Mouse (Mus musculus): ENCODE data around the gene Mrpl51.

Mrpl51 gene

DNA sequence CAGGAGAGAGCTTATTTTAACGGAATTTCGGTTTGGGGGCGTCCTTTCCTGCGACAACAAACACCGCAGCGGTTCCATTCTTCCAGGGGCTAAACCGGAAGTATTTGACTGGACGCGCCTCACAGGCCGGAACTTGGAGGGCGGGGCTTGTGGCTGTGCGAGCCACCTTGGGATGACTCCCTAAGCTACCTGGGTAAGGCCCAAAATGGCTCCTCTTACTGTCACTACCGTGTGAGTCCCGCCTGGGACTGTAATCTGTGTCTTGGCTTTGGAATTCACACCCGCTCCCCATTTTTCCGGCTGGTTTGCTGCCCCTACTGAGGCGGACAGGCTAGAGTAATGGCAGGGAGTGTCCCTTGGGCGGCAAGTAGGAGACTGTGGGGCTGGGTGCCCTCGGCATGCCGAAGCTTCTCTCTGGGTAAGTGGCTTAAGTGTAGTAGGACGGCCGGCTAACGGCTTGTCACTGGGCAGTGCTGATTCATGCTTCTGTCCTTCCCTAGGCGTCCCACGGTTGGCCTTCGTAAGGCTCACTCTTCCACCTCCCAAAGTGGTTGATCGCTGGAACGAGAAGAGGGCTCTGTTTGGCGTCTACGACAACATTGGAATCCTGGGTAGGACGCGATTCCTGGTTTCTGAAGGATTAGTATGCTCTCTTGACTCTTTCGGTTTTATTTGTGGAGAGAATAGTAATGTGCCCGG lies 564 bp downstream of the Mrpl51 start:
- peak; percentile 88 for DNase-seq (ENCODE audit: low spot score in 2 of 2)

DNA sequence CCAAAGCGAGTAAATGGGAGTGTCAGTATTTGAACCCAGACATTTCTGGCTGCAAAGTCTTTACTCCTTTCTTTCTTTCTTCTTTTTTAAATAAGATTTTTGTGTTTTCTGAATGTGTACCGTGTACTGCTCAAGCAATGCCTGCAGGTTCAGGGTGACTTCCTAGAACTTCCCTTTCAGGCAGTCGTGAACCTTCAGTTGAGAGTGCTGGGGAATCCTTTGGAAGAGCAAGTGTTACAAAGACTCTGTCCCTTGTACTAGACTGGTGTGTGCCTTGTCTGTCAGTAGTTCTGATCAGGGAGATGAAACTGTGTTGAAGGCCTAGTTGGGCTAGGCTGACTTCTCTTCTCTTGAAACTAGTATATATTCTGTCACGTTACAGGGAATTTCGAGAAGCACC lies 1.2 kb downstream of the Mrpl51 start:
- no peak for DNase-seq (ENCODE audit: low spot score in 2 of 2)

DNA sequence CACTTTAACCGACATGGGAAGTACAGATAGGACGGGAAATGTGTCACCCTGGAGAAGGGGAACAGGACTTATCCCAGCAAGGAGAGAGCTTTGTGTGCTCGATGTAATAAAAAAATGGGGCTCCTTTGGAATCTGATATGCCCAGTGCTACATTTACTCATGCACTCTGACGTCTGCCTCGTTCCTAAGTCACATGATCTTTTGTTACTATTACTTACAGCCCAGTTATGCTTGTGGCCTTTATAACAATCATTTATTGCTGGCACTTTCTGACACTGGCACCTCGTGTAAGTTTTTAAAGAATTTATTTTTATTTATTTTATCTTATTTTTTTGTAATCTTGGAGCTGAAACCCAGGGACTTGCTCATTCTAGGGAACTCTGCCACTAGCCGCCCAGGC lies 1.8 kb downstream of the Mrpl51 start:
- no peak for DNase-seq (ENCODE audit: low spot score in 2 of 2)

DNA sequence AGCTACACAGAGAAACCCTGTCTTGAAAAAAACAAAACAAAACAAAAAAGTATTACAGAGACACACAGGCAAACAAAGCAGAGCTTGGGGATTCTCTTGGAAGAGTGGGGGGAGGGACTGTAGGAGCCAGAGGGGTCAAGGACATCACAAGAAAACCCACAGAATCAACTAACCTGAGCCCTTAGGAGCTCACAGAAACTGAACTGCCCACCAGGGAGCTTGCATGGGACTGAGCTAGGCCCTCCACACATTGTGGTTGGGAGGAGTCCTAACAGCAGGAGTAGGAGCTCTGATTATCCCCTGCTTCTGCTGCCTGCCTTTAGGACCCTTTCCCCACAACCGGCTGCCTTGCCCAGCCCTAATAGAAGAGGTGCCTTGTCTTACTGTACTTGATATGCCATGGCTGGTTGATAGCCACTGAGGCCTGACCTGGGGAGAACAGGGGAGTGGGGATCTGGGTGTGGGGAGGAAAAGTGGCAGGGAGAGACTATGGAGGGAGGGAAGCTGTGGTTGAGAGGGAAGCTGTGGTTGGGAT lies 4.0 kb downstream of the Mrpl51 start:
- no peak for DNase-seq (ENCODE audit: low spot score in 2 of 2)

DNA sequence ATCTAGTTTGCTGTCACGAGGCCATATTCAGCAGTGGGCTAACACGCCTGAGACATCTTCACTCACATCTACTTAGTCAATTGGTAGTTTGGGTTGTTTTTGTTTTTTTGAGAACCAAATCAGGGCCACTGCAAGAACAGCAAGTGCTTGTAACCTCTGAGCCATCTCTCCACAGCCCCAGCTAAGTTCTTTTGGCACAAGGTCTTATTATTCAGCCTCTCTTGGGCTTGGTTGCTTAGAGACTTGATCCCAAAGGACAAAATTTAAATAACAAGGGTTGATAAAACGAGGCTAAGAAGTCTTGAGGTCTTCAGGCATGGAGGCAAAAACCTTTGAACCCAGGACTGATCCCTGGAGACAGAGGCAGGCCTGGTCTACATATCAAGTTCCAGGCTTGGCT lies 4.7 kb downstream of the Mrpl51 start:
- no peak for DNase-seq (ENCODE audit: low spot score in 2 of 2)

DNA sequence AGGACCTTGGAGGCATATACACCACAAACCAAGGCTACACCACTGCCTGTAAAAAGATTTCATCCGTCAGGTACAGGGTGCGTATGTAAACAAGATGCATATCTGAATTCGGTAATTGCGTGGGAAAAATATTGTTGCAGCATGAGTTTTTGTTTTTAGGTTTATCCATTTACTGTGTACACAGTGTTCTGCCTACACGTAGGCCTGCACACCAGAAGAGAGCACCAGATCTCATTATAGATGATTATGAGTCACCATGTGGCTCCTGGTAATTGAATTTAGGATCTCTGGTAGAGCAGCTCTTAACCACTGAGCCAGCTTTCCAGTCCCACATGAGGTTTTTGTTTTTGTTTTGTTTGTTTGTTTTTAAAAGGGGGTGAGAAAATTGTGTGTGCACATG lies 5.6 kb downstream of the Mrpl51 start:
- DNase-seq (ENCODE audit: low spot score in 2 of 2): no peak

DNA sequence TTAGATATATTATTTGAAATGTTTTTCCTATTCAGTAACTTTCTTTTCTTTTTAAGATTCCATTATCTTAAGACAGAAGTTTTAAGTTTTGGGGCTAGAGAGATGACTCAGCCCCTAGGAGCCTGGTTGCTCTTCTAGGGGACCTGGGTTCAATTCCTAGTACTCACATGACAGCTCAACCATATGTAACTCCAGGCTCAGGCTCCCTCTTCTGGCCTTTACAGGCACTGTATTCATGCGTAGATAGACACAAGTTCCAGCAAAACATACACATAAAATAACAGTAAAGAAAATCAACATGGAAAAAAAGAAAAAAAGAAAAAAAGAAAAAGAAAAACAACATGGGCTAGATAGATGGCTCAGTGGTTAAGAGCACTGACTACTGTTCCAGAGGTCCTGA lies 18.8 kb downstream of the Mrpl51 start:
- no peak for DNase-seq (ENCODE audit: low spot score in 2 of 2)

DNA sequence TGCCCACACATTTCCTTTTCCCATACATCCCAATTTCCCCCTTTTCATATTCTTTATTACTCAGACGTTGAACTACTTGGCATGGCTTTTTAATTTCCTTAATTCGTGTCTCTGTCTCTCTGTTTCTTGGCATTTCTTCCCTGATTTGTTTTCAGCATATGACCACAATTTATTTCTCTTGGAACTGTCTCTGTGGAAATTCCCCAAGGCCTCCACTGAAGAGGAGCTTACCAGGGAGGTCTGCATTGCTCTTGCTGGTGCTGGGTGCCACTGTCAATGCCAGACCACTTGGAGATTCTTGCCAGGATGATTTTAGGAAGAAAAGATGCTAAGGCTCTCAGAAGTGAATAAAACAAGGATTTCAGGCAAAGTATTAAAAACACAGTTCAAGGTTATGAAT lies 21.0 kb downstream of the Mrpl51 start:
- DNase-seq (ENCODE audit: low spot score in 2 of 2): no peak

DNA sequence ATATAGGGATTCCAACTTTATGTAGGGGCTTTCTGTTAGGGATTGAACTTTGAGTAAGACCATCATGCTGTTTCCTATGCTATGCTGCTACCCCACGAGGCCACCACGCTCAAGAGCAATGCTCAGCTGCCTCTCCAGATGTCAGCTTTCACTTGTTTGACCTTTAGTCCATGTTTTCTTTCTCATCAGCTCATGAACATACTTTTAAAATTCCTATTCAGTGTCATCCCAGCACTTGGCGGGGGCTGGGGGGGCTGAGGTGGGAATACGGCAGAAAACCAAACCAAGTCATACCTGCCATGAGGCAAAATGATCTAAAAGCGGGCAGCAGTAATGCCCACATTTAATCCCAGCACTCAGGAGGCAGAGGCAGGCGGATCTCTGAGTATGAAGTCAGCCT lies 21.5 kb downstream of the Mrpl51 start:
- DNase-seq (ENCODE audit: low spot score in 2 of 2): no peak

DNA sequence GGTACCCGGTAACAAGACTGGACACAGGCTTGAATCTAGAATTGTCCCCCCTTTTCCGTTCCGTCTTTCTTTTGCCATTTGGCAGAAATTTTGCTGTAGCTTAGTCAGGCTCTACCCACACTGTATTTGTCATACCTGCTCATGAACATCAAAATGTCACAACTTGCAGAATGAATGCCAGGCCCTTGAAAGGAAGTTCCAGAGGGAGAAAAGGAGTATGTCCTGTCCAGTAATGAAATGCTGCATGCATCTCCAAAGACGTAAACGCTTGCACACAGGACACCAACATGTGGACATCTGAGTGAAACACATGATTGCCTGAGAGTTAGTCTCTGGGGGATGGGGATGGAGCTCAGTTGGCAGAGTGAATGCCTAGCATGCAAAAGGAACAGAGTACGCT lies 22.1 kb downstream of the Mrpl51 start:
- DNase-seq (ENCODE audit: low spot score in 2 of 2): no peak

DNA sequence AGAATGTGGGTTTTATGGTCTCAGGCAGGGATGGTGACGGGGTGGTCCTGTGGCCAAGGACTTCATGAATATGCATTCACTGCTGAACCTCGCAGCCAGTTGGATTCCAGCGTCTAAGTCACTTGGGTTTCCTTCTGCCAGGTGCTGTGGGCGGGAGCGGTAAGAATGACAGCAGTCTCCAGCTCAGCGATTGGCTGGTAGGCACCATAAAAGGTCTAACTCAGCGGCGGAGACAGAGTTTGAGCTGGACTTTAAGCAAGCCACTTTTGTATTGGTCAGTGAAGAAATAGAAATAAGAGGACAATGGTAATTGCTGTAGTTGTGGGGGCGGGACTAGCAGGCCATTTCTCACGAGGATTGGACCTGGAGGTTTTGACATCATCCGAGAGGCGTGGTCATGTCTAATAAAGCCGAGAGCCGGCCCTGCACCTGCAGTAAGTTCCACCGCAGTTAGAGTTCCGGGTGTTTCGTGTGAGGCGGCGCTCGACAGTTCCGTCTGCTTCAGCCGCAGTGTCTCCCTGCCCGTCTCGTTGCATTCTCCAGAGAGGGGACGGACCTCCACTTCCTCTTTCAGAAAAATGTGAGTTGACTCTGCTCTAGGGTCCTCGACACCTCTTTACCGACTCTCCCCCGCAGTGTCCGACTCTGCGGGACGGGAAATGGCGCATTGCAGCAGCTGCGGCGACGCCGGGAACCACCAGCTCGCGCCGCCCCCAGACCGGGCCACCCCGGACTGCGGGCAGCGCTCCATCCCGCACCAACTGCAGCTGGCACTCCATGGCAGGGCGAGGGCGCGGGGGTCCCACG lies 23.8 kb downstream of the Mrpl51 start, which contains the start of gene Vamp1:
TSS of gene Vamp1 (plus strand) at position 404 of the 807 bp plus-strand sequence.
- DNase-seq (ENCODE audit: low spot score in 2 of 2): peak; percentile 93 to 96

DNA sequence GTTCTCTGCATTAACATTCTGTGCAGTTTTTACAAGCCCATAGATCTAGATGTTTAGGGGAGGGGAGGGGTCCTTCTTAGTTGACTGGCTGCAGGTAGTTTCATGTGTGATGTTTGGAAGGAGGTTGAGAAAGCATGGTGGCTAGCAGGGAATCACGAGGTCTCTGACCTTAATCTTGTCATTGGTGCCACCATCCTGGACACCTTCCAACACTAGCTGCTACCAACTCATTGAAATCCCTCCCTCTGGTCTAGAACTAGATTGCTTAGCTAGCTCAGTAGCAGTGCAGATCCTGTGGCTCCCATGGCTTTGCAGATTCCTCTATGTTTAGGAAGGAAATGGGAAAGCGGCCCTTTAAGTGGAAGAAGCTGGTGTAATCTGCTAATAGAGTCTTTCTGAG lies 25.3 kb downstream of the Mrpl51 start:
- DNase-seq (ENCODE audit: low spot score in 2 of 2): no peak

DNA sequence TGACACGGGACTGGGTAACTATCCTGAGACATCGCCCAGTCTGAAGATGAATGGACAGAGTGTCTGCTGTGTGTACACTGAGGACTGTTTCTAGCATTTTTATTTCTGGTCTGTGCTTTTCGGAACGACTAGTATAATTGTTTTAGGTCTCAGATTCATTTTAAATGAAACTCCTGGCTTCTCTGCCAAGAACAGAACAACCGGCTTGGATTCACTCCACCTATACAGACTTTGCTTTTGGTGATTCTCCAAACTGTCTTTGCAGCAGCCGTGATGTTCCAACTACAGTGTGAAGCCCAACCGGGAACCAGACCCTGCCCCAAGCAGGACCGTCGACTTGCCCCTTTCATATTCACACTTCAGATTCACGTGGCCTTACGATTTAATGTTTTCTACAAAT lies 26.3 kb downstream of the Mrpl51 start:
- no peak for DNase-seq (ENCODE audit: low spot score in 2 of 2)

DNA sequence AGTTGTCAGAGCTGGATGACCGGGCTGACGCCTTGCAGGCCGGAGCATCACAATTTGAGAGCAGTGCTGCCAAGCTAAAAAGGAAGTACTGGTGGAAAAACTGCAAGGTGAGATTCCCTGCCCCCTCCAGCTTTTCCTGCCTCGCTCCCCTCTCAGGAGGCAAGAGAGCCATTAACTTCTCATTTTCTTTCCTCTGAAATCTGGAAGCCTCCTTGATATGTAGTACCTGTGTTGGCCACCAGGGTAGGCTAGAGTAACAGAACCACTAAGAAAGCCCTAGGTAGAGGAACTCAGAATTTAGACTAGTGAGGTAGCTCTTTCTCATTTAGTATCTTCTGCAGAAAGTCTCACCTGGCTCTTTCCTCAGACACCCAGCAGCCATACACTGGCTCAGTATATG lies 27.4 kb downstream of the Mrpl51 start:
- DNase-seq (ENCODE audit: low spot score in 2 of 2): peak in 1 of 2 experiments; percentile 55

DNA sequence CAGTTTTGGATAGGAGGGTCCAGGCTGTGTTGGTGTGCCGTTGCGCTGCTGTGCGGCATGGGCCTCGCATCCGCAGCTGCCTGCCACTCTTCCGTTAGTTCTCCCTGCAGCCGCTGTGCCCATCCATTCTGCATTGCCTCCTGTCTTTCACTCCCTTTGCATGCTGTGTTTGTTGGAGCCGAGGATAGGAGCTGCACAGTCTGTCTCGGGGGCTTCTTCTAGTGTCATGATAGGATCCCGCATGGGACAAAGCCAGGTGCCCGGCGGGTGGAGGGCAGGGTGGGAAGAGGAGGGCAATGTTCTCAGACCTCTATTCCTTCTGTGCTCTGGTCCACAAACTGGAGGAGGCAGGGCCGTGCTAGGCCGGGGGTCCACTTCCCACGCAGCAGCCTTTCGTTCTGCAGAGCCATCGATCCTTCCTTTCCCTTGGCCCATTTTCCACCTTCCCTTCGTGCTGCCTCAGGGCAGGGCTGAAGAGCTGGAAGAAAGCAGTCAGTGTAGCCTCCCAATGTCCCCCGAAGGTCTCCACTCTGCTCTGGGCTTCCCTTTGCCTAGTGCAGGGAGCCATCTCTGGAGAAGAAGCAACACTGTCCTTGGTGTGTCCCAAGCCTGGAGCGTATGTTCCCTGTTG lies 29.6 kb downstream of the Mrpl51 start:
- no peak for DNase-seq (ENCODE audit: low spot score in 2 of 2)

DNA sequence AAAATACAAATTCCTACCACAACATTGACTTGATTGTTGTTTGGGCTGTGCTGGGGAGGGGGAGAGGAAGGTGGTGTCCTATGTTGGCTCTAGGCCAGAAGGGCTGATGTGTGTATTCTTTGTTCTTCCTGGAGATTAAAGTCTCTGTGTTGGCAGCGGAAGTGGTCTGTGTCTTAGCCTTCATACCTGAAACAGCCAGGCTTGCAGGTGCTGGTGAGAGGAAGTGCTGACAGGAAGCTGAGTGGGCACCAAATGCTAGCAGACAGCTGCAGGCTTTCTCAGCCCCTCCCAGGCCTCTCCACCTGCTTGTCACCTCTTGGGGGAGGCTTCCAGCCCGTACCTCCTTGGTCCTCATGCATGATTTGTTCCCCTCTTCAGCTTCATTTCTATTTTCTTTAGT lies 30.5 kb downstream of the Mrpl51 start:
- no peak for DNase-seq (ENCODE audit: low spot score in 2 of 2)

DNA sequence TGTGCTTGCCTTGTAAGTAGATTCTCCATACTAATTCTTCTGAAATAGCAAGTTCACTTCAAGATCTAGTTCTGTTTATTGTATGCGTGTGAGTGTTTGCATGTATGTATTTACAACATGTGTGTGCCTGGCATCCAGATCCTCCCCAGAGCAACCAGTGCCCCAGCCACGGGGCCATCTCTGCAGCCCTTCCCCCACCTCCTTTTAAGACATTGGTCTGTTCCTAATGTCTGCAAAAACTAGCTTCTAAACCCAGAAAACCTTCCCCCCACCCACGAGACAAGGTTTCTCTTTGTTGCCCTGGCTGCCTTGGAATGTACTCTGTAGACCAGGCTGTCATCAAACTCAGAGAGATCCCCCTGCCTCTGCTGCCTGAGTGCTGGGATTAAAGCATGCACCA lies 31.0 kb downstream of the Mrpl51 start:
- no peak for DNase-seq (ENCODE audit: low spot score in 2 of 2)

DNA sequence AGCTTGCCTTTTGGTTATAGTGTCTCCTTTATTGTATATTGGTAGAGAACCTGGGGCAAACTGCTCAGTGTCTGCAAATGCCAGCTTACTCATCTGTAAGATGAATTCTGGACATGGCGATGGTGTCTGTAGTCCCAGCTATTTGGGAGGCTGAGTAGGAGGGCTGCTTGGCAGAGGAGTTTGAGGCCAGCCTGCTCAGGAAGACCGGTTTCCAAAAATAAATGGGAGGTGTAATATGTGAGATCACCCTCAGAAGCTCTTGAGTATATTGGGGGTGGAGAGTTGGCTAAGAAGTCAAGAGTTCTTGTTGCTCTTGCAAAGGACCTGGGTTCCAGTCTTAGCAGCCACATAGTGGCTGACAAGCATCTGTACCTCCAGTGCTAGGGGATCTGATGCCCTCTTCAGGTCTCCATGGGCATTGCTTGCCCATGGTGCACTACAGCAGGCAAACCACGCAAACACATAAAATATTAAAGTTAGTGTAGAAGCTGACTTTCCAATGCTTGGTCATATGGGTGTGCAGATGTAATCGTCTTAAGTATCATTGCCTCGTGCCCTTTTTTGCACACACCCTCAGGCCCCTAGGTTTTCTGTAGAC lies 34.0 kb downstream of the Mrpl51 start:
- DNase-seq (ENCODE audit: low spot score in 2 of 2): peak in 1 of 2 experiments; percentile 67

DNA sequence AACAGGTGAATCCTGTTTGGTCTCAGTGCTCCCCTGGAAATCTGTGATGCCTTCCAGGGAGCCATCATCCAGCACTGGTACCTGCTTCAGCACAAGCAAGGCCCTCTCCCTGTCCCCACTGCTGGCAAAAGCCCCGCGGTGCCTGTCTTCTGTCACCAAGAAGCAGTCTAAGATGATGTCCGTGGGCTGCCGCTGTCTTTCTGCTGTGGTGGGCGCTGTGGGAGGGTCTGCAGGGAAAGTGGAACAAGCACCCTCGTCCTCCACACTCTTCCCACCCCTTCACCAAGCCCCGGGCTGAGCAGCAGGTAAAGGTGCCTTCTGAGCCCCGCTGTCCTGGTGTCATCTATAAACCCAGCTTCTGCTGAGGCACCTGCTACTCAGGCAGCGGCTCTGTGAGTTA lies 39.0 kb downstream of the Mrpl51 start:
- no peak for DNase-seq (ENCODE audit: low spot score in 2 of 2)

DNA sequence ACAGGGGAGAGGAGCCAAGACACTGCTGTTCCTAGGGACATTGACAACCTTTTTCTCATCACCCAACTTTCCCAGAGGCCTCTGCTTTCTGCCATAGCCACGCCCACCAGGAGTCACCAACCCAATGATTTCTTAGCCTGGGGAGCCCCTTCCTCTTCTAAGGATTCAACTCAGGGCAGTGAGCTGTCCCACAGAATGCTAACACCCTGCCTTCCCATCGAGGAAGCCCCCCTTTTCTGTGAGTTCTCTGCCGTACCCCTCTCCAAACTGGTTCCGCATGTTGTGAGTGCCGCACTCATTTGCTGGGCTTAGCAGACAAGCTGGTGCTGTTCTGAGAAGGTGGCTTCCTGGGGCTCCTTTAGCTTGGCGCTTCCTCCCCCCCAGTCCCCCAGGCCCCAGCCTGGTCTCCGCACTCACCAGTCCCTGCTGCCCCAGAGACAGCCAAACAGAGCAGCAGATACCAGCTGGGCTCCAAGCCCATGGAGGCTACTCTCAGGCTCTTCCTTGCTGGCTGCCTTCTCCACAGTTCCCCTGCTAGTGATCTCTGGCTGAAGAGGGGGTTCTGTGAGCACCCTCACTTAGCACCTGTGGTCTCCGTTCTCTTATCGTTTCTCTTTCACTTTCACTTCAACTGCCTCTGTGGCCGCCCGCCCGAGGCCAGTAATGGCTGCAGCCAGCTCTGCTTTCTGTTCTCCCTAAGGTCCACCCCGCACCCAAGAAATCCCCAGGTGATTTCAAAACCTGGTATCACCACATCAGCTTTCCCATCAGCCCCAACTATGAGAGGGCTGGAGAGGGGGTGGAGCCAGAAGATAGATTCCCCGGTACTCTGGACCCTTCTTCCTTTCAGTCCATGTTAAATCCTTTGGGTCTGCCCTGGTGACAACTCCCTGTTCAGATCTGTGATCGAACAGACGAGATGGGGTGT lies 39.8 kb downstream of the Mrpl51 start, which contains the start of gene Tapbpl:
TSS of gene Tapbpl (minus strand) at position 744 of the 928 bp plus-strand sequence.
- no peak for DNase-seq (ENCODE audit: low spot score in 2 of 2)

DNA sequence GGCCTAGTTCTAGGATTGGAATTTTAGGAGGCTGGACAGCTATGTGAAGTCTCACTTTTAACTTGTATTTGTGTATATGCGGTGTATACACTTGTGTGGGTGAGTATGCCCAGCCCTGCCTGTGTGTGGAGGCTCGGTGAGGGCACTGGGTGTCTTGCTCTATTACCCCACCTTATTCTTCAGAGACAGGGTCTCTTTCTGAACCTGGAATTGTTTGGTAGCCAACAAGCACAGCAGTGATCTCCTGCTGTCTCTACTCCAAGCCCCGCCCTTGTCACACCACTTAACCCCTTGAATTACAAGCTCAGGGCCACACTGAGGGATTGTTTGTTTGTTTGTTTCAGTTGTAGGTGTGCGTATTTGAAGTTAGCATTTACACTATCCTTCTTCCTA lies 40.4 kb downstream of the Mrpl51 start:
- no peak for DNase-seq (ENCODE audit: low spot score in 2 of 2)

Data from right cerebral cortex, postnatal 36 days (tissue).